Mouse (Mus musculus): Measurements from ENCODE around the gene Vps37c. TPM values are rescaled to one million over a fixed set of nuclear protein-coding genes. Genes with fewer than 3 reads are reported as not detected.

The Vps37c gene
- polyA plus RNA-seq, 1 experiment from 2014 or later = 25.2 TPM

DNA sequence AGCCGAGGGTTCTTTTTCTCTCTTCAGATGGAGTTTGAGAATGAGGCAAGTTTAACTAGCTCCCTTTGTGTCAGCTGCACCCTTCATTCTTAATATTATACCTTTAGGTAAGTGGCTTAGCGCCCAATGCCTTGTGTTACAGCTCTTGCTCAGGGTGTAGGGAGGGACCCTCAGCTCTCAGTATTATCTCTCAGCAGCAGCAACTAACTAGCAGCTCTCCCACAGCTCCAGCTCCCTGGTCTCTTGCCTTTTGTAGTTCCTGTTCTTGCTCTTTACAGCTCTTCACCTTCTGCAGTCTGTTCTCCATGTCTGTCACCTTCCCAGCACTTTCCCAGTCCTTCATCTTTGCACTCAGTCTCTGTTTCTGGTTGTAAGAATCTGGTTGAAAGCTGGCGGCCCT, 3.1 kb downstream of the Vps37c start:
- H3K27ac ChIP-seq (ENCODE audit: low read length) = 0 out of 2 replicates have a peak overlapping the region, but pooled peaks have one; percentile 9
- H3K4me3 ChIP-seq (ENCODE audit: low read depth, low read length) = no peak overlapping the region
- peaks cover 12% of the 10 kb centered on the region; the same call in 1 of the 2 replicates for H3K4me1 ChIP-seq (ENCODE audit: insufficient read depth, low read depth, low read length)
- no peak for ATAC-seq
- no peaks in the 10 kb centered on the region for H3K27me3 ChIP-seq (replicated peaks; ENCODE audit: insufficient read depth, low read length)
- no peaks in the 10 kb centered on the region for H3K9me3 ChIP-seq (ENCODE audit: low read length)
- DNase-seq (ENCODE audit: low spot score) = no peak
- no peak overlapping the region for H3K9ac ChIP-seq (replicated peaks; ENCODE audit: low read depth)
- WGBS = 77% methylated on average over 3 of the region's 3 CpGs
- H3K36me3 ChIP-seq (ENCODE audit: insufficient read depth, low read length) = no peaks in the 10 kb centered on the region
- TF ChIP-seq EP300 (IDR thresholded peaks at IDR 0.05) (no peak), CTCF (IDR thresholded peaks at IDR 0.05) (no peak)
- no peak overlapping the region for H3K4me2 ChIP-seq (replicated peaks; ENCODE audit: low read depth, low read length)

DNA sequence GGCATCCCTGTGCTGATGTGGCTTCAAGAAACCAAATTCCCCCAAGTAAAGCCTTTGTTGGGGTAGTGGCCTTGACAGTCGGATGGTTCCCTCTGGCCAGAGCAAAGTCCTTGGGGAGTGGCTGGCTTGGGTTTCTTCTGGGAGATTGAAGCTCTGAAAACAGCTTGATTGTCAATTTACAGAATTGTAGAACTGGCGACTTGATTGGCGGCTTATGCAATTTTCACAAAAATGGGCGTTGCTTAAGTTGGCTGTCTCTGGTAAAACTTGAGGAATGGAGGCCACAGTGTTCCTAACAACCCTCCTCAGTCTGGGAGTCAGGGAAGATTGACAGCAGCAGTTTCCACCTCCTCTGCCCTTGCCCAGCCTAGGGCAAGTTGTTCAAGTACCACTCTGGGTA, 3.8 kb downstream of the Vps37c start:
- Histone ChIP-seq H3K4me2 (replicated peaks; ENCODE audit: low read depth, low read length) (no peak overlapping the region), H3K4me1 (ENCODE audit: insufficient read depth, low read depth, low read length) (peaks cover 15% of the 10 kb centered on the region; the same call in 1 of the 2 replicates), H3K9ac (replicated peaks; ENCODE audit: low read depth) (no peak overlapping the region), H3K4me3 (ENCODE audit: low read depth, low read length) (no peak overlapping the region), H3K9me3 (ENCODE audit: low read length) (no peaks in the 10 kb centered on the region), H3K27me3 (replicated peaks; ENCODE audit: insufficient read depth, low read length) (no peaks in the 10 kb centered on the region), H3K36me3 (ENCODE audit: insufficient read depth, low read length) (no peaks in the 10 kb centered on the region), H3K27ac (ENCODE audit: low read length) (no peak overlapping the region)
- no peak for DNase-seq (ENCODE audit: low spot score)
- TF ChIP-seq EP300 (IDR thresholded peaks at IDR 0.05) (no peak), CTCF (IDR thresholded peaks at IDR 0.05) (no peak)
- no peak for ATAC-seq
- 87% methylated on average over 4 of the region's 4 CpGs for WGBS

- TF ChIP-seq EP300 (IDR thresholded peaks at IDR 0.05) = no peak
Observed at GRCm38 (mm10) chr19:10693926-10694682, 5.6 kb downstream of the Vps37c start.

GRCm38 (mm10) chr19:10695801-10696200, 7.3 kb downstream of the Vps37c start:
- TF ChIP-seq EP300 (IDR thresholded peaks at IDR 0.05) (no peak), CTCF (IDR thresholded peaks at IDR 0.05) (no peak)
- no peak overlapping the region for H3K4me2 ChIP-seq (replicated peaks; ENCODE audit: low read depth, low read length)
- no peak for ATAC-seq
- no peak overlapping the region for H3K4me3 ChIP-seq (ENCODE audit: low read depth, low read length)
- H3K36me3 ChIP-seq (ENCODE audit: insufficient read depth, low read length) = no peaks in the 10 kb centered on the region
- no peaks in the 10 kb centered on the region for H3K27me3 ChIP-seq (replicated peaks; ENCODE audit: insufficient read depth, low read length)
- 59% methylated on average over 7 of the region's 7 CpGs for WGBS
- H3K27ac ChIP-seq (ENCODE audit: low read length) = peak overlapping the region; percentile 49; the same call in 1 of the 2 replicates
- peaks cover 37% of the 10 kb centered on the region; the same call in 1 of the 2 replicates for H3K4me1 ChIP-seq (ENCODE audit: insufficient read depth, low read depth, low read length)
- DNase-seq (ENCODE audit: low spot score) = no peak
- H3K9me3 ChIP-seq (ENCODE audit: low read length) = no peaks in the 10 kb centered on the region
- H3K9ac ChIP-seq (replicated peaks; ENCODE audit: low read depth) = no peak overlapping the region

More at GRCm38 (mm10) chr19:10693926-10694682, 5.6 kb downstream of the Vps37c start:
- H3K36me3 ChIP-seq (ENCODE audit: insufficient read depth, low read length) = no peaks in the 10 kb centered on the region
- 0 out of 2 replicates have a peak overlapping the region, but pooled peaks have one; percentile 44 for H3K27ac ChIP-seq (ENCODE audit: low read length)
- H3K4me2 ChIP-seq (replicated peaks; ENCODE audit: low read depth, low read length) = no peak overlapping the region
- 71% methylated on average over 10 of the region's 10 CpGs for WGBS
- peaks cover 27% of the 10 kb centered on the region; the same call in 1 of the 2 replicates for H3K4me1 ChIP-seq (ENCODE audit: insufficient read depth, low read depth, low read length)
- ATAC-seq (no peak), DNase-seq (ENCODE audit: low spot score) (peak; percentile 61)
- H3K27me3 ChIP-seq (replicated peaks; ENCODE audit: insufficient read depth, low read length) = no peaks in the 10 kb centered on the region
- H3K9ac ChIP-seq (replicated peaks; ENCODE audit: low read depth) = no peak overlapping the region
- H3K9me3 ChIP-seq (ENCODE audit: low read length) = no peaks in the 10 kb centered on the region
- H3K4me3 ChIP-seq (ENCODE audit: low read depth, low read length) = no peak overlapping the region

GRCm38 (mm10) chr19:10698131-10698991, 9.8 kb downstream of the Vps37c start:
- Histone ChIP-seq H3K9me3 (ENCODE audit: low read length) (no peaks in the 10 kb centered on the region), H3K27ac (ENCODE audit: low read length) (peak overlapping the region; percentile 9), H3K4me2 (replicated peaks; ENCODE audit: low read depth, low read length) (no peak overlapping the region; the same call in 1 of the 2 replicates), H3K4me3 (ENCODE audit: low read depth, low read length) (no peak overlapping the region), H3K9ac (replicated peaks; ENCODE audit: low read depth) (no peak overlapping the region), H3K27me3 (replicated peaks; ENCODE audit: insufficient read depth, low read length) (no peaks in the 10 kb centered on the region), H3K4me1 (ENCODE audit: insufficient read depth, low read depth, low read length) (peaks cover 33% of the 10 kb centered on the region; the same call in 1 of the 2 replicates), H3K36me3 (ENCODE audit: insufficient read depth, low read length) (no peaks in the 10 kb centered on the region)
- DNase-seq (ENCODE audit: low spot score) = peak; percentile 39
- TF ChIP-seq CTCF (IDR thresholded peaks at IDR 0.05) (no peak), EP300 (IDR thresholded peaks at IDR 0.05) (no peak)
- 48% methylated on average over 9 of the region's 9 CpGs for WGBS
- no peak; the same call in 1 of the 2 replicates for ATAC-seq

DNA sequence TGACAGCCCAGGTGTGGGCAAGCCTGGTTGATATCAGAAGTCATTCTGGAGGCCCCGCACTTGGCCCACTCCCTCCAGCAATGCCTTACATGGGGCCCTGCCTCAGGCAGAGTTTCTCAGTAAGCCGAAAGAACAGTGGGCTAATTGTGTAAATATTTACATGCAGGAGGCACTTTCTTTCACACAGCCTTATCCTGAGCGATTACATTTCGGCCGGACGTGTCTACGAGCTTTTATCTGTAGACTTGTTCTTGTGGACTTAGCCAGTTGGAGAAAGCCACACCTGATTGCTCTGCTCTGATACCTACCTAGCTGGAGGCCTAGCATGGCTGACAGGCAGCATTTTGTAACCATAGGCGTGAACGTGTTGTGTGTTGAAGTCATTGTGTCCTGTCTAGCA, 11.3 kb downstream of the Vps37c start:
- H3K27me3 ChIP-seq (replicated peaks; ENCODE audit: insufficient read depth, low read length) = no peaks in the 10 kb centered on the region
- no peak overlapping the region for H3K4me2 ChIP-seq (replicated peaks; ENCODE audit: low read depth, low read length)
- H3K27ac ChIP-seq (ENCODE audit: low read length) = peak overlapping the region; percentile 22
- 29% methylated on average over 9 of the region's 9 CpGs for WGBS
- no peak overlapping the region for H3K4me3 ChIP-seq (ENCODE audit: low read depth, low read length)
- H3K4me1 ChIP-seq (ENCODE audit: insufficient read depth, low read depth, low read length) = peaks cover 33% of the 10 kb centered on the region; the same call in 1 of the 2 replicates
- no peaks in the 10 kb centered on the region for H3K9me3 ChIP-seq (ENCODE audit: low read length)
- H3K36me3 ChIP-seq (ENCODE audit: insufficient read depth, low read length) = no peaks in the 10 kb centered on the region
- peak; percentile 33 for ATAC-seq
- peak; percentile 63 for DNase-seq (ENCODE audit: low spot score)
- H3K9ac ChIP-seq (replicated peaks; ENCODE audit: low read depth) = no peak overlapping the region
- no peak for TF ChIP-seq EP300 (IDR thresholded peaks at IDR 0.05)
- TF ChIP-seq CTCF (IDR thresholded peaks at IDR 0.05) = no peak
